Mouse (Mus musculus) CH12.LX (cell line): ENCODE results near the gene Kalrn.

Source experiments
- CTCF ChIP-seq, 2 experiments: IDR thresholded peaks in 1 of 2; conservative IDR thresholded peaks in 1 of 2; 2 replicates each; pipeline ENCODE4 v1.5.1; 2011 to 2012; ENCODE audit warnings: low read depth in 2 of 2, low read length in 2 of 2, improper control_type of control experiment in 1 of 2, inconsistent platforms in 1 of 2, mild to moderate bottlenecking in 1 of 2, moderate library complexity in 1 of 2
- EP300 ChIP-seq: IDR thresholded peaks from 2 replicates; pipeline ENCODE4 v1.6.1; 2011; ENCODE audit warnings: low read length, improper control_type of control experiment
- JUND ChIP-seq: conservative IDR thresholded peaks from 2 replicates; pipeline ENCODE4 v1.6.1; 2011; ENCODE audit warnings: low read depth, low read length, improper control_type of control experiment
- PAX5 ChIP-seq: IDR thresholded peaks from 2 replicates; pipeline ENCODE4 v1.6.1; 2012; ENCODE audit warnings: low read length, inconsistent platforms, mixed read lengths
- ZMIZ1 ChIP-seq: IDR thresholded peaks from 2 replicates; pipeline ENCODE4 v1.6.1; 2012; ENCODE audit warnings: low read depth, mild to moderate bottlenecking, inconsistent platforms, low read length, improper control_type of control experiment
- ZNF384 ChIP-seq: IDR thresholded peaks from 2 replicates; pipeline ENCODE4 v1.6.1; 2012; ENCODE audit warnings: low read depth, low read length, improper control_type of control experiment, inconsistent platforms

GRCm38 (mm10) chr16:33979855-33980254 is 593.5 kb downstream of the Kalrn start:
- TF ChIP-seq ZNF384 = no peak
- no peak for TF ChIP-seq CTCF (conservative IDR thresholded peaks at IDR 0.05 in 1 of 2, IDR thresholded peaks at IDR 0.05 in 1 of 2; ENCODE audit: low read depth in 2 of 2, low read length in 2 of 2)
- no peak for TF ChIP-seq PAX5
- no peak for TF ChIP-seq EP300
- no peak for TF ChIP-seq JUND
- TF ChIP-seq ZMIZ1 = no peak
